8 mouse cellular contexts compared by ENCODE assay signal in genomic region chr6:34877509-34878321, GRCm38 (mm10). TPM values are rescaled to one million over a fixed set of nuclear protein-coding genes. Genes with fewer than 3 reads are reported as not detected.
DNase-seq lines count a peak whose midpoint lies in the region; ATAC-seq and TF ChIP-seq lines count a peak whose summit lies in the region.

Gene Cyren (minus strand): TSS chr6:34878060.

- POLR2A ChIA-PET in Patski (lab: Charles Lee), result interaction anchor here (0.9 to 1.5 kb wide), 5 partner anchors 9 to 97 kb away, joined by 3 read pairs; partner anchors contain the start of gene Tmem140

- H3K36me3 ChIP-seq in hindbrain, embryonic 14.5 days (replicated peaks; ENCODE audit: control insufficient read depth, insufficient read depth), result peaks cover 23% of the 10 kb centered on the region; the same call in 1 of the 2 replicates

- in situ Hi-C loops in Patski (cut with MboI; ENCODE audit: low pct_unique_long_range_greater_than_20kb), result loop anchor here (5.0 kb wide), 2 partner anchors 100 to 365 kb away; no protein-coding TSS in a partner anchor

- H3K4me3 ChIP-seq in hindbrain, embryonic 14.5 days (replicated peaks; ENCODE audit: low read length), result peak within 1 kb of the TSS; percentile 56

- under 1% methylated on average over 56 of the region's 56 CpGs for WGBS in hindbrain, embryonic 14.5 days

- peak within 1 kb of the TSS; percentile 79 for H3K4me2 ChIP-seq in hindbrain, embryonic 14.5 days (replicated peaks)

- peak; percentile 42 for DNase-seq in Patski (ENCODE audit: low read depth, low spot score)
- DNase-seq in cerebellum, postnatal 14 days, result peak; percentile 94 to 95
- DNase-seq in frontal cortex, postnatal 25 days (ENCODE audit: low spot score in 2 of 2), result peak; percentile 70 to 80
- DNase-seq in hindbrain, embryonic 14.5 days (ENCODE audit: low spot score), result peak; percentile 94
- peak; percentile 88 to 89 for DNase-seq in layer of hippocampus, postnatal 36 days
- peak; percentile 96 for DNase-seq in lung, postnatal 36 days
- peak; percentile 97 for DNase-seq in retina, postnatal 1 day
- peak; percentile 77 to 89 for DNase-seq in urinary bladder, adult 18-20 months (ENCODE audit: low spot score in 2 of 2)

- peak; percentile 89 for ATAC-seq in Patski
- ATAC-seq in hindbrain, embryonic 14.5 days (ENCODE audit: low FRiP score), result peak; percentile 93

- H3K9ac ChIP-seq in hindbrain, embryonic 14.5 days, result peak within 1 kb of the TSS; percentile 77

- peak within 1 kb of the TSS; percentile 90 for H3K27ac ChIP-seq in hindbrain, embryonic 14.5 days

- CTCF ChIA-PET in Patski (lab: Charles Lee), result interaction anchor here (1.0 to 3.9 kb wide), 7 partner anchors 9 to 160 kb away, joined by 3 to 10 read pairs (median 4); partner anchors contain the start of genes Agbl3 and Tmem140

- no peaks in the 10 kb centered on the region for H3K9me3 ChIP-seq in hindbrain, embryonic 14.5 days (ENCODE audit: control insufficient read depth, low read length)

- TF ChIP-seq CTCF in Patski (IDR thresholded peaks at IDR 0.05), result no peak

- peaks cover 13% of the 10 kb centered on the region for H3K4me1 ChIP-seq in hindbrain, embryonic 14.5 days (replicated peaks; ENCODE audit: control insufficient read depth, insufficient read depth, low read length)

- no peaks in the 10 kb centered on the region for H3K27me3 ChIP-seq in Patski
- H3K27me3 ChIP-seq in hindbrain, embryonic 14.5 days (ENCODE audit: control insufficient read depth, insufficient read depth, low read length), result no peaks in the 10 kb centered on the region

RNA-seq across cellular contexts. Expression of gene Cyren, which starts in this region (rescaled TPM):
- 9.2 TPM for polyA plus RNA-seq in Patski (2021)
- 7.4 and 8.3 TPM in 2 replicates for polyA plus RNA-seq in hindbrain, embryonic 14.5 days (2014; fragmentation: Nextera tagmentation; extraction: Ambion mirVana)
- 1 to 10 TPM; 5.9 to 7.5 TPM for total RNA-seq in layer of hippocampus, postnatal 36 days (2021)

Comparison
In these comparisons a context has a peak if more than half of its experiments do, and no peak if none do; other contexts are left out.
1. Peak in every context shown above with its lines: DNase-seq, ATAC-seq, H3K4me3 ChIP-seq and H3K27ac ChIP-seq.
2. DNase-seq: peak in every context shown above with its lines; median percentile 97 in retina, postnatal 1 day; 96 in lung, postnatal 36 days; 94 in cerebellum, postnatal 14 days; 94 in hindbrain, embryonic 14.5 days; 88 in layer of hippocampus, postnatal 36 days; 83 in urinary bladder, adult 18-20 months; 75 in frontal cortex, postnatal 25 days; 42 in Patski.